Mouse (Mus musculus): Measurements from ENCODE around the gene Kcnab1. TPM values are rescaled to one million over a fixed set of nuclear protein-coding genes. Genes with fewer than 3 reads are reported as not detected.

Gene Kcnab1
- polyA plus RNA-seq, 1 experiment from 2014 or later: 1.6 TPM

DNA sequence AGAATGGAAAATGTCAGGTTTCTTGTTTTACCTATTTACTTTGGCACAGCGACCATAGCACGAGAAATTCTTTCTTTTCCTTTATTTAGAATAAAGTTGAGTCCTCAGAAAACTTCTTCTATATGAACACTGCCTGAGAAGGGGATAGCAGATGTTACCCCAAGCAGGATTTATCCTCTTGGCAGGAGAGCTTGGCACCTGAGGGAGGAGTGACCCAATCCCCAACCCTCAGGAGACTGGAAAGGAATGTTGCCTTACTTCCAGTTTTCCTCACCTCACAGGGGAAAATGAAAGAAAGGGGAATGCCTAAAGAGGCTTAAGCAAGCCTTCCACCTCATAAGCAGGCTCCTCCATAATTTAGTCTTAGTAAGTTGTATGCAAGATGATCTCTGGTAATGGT is 105.5 kb downstream of the Kcnab1 start:
- no peaks in the 10 kb centered on the region for H3K36me3 ChIP-seq (ENCODE audit: control insufficient read depth, insufficient read depth)
- WGBS: 80% methylated on average over 2 of the region's 2 CpGs
- no peak for ATAC-seq
- TF ChIP-seq CTCF (IDR thresholded peaks at IDR 0.05; ENCODE audit: low read depth): no peak
- no peak overlapping the region for H3K27ac ChIP-seq (ENCODE audit: low read depth, low read length)
- H3K4me1 ChIP-seq (replicated peaks; ENCODE audit: control insufficient read depth, insufficient read depth, low read length): no peaks in the 10 kb centered on the region
- H3K27me3 ChIP-seq (replicated peaks; ENCODE audit: control insufficient read depth, insufficient read depth, low read length): no peaks in the 10 kb centered on the region
- H3K4me2 ChIP-seq (replicated peaks; ENCODE audit: low read depth): no peak overlapping the region
- H3K9ac ChIP-seq (ENCODE audit: low read depth, low read length): no peak overlapping the region
- no peak overlapping the region for H3K4me3 ChIP-seq (ENCODE audit: low read depth, low read length)
- no peaks in the 10 kb centered on the region for H3K9me3 ChIP-seq (ENCODE audit: control insufficient read depth)

DNA sequence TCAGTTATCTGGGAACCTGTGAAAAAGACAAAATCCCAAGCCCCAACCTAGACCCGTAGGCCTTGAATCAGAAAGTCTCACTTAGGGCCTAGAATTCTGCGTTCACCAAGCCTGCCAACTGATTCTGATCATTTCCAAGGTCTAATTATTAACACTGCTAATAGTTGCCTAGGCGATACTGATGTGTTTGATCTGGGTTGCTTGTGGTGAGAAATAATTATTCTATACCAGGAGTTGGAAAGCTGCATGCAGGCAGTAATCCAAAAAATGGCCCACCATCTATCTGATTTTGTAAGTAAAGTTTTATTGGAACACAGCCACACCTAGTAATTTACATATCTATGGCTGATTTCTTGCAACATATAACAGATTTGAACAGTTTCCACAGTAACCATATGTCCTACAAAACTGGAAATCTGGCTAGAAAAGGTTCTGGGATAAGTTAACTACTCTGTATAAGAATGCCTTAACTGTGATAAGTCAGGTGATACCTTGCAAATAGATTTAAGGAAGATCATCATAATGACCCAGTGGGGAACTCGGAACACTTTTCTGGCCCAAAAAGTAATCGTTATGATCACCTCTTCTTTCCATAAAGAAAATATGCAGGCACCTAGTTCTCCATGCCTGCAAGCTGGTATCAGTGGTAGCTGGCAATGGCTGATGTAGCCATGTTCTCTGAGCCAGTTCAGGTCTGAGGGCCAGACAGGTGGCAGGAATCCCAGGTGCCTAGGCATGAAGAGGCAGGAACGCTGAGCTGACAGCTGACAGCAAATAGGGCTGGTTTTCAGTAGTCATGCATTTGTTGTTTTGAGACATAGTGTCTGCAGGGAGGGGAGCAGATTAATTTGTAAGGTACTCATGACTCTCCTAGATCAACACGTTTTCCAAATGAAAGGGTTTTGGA is 108.7 kb downstream of the Kcnab1 start:
- no peaks in the 10 kb centered on the region for H3K4me1 ChIP-seq (replicated peaks; ENCODE audit: control insufficient read depth, insufficient read depth, low read length)
- WGBS: 86% methylated on average over 7 of the region's 7 CpGs
- H3K4me3 ChIP-seq (ENCODE audit: low read depth, low read length): no peak overlapping the region
- no peak overlapping the region for H3K27ac ChIP-seq (ENCODE audit: low read depth, low read length)
- H3K4me2 ChIP-seq (replicated peaks; ENCODE audit: low read depth): no peak overlapping the region
- H3K9me3 ChIP-seq (ENCODE audit: control insufficient read depth): no peaks in the 10 kb centered on the region
- H3K27me3 ChIP-seq (replicated peaks; ENCODE audit: control insufficient read depth, insufficient read depth, low read length): no peaks in the 10 kb centered on the region
- H3K36me3 ChIP-seq (ENCODE audit: control insufficient read depth, insufficient read depth): no peaks in the 10 kb centered on the region
- no peak for TF ChIP-seq CTCF (IDR thresholded peaks at IDR 0.05; ENCODE audit: low read depth)
- ATAC-seq: no peak
- H3K9ac ChIP-seq (ENCODE audit: low read depth, low read length): no peak overlapping the region

DNA sequence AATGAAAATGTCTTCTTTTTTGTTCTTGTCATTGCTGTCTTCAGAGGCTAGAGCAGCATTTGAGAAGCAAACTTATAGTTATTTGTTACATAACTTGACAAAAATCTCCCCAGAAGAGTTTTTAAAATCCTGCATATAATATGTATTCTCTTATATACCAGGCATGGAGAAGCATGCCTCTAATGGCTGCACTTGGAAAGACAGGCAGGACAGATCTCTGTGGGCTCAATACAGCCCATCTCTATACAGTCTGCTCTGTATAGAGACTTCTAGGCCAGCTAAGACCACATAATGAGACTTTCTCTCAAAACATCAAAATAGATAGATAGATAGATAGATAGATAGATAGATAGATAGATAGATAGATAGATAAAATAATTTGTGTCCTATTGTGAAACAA is 111.1 kb downstream of the Kcnab1 start:
- no peaks in the 10 kb centered on the region for H3K36me3 ChIP-seq (ENCODE audit: control insufficient read depth, insufficient read depth)
- ATAC-seq: no peak
- H3K4me2 ChIP-seq (replicated peaks; ENCODE audit: low read depth): no peak overlapping the region
- no peak overlapping the region for H3K27ac ChIP-seq (ENCODE audit: low read depth, low read length)
- TF ChIP-seq CTCF (IDR thresholded peaks at IDR 0.05; ENCODE audit: low read depth): peak; percentile 15; the same call in 1 of the 2 replicates
- H3K27me3 ChIP-seq (replicated peaks; ENCODE audit: control insufficient read depth, insufficient read depth, low read length): no peaks in the 10 kb centered on the region
- H3K9me3 ChIP-seq (ENCODE audit: control insufficient read depth): no peaks in the 10 kb centered on the region
- H3K4me1 ChIP-seq (replicated peaks; ENCODE audit: control insufficient read depth, insufficient read depth, low read length): no peaks in the 10 kb centered on the region
- no peak overlapping the region for H3K9ac ChIP-seq (ENCODE audit: low read depth, low read length)
- no peak overlapping the region for H3K4me3 ChIP-seq (ENCODE audit: low read depth, low read length)

DNA sequence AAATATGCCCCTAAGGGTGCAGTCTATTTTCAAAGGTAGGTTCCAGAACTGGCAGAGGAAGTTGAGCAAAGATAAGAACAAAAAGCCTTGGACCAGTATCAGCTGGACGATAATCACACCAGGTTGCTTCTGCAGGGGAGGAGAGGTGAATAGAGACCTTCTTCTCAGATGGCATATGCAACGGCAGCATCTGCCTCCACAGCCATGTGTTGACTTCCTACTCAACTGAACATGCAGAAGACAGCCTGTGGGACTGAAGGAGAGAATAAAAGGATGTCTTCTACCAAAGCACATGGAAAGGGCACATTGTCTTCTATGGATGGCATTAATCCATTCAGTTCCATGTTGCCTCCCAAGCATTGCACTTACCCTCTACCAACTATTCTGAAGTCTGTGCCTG is 114.5 kb downstream of the Kcnab1 start:
- no peak for ATAC-seq
- Histone ChIP-seq H3K4me2 (replicated peaks; ENCODE audit: low read depth) (no peak overlapping the region), H3K4me1 (replicated peaks; ENCODE audit: control insufficient read depth, insufficient read depth, low read length) (no peaks in the 10 kb centered on the region), H3K9me3 (ENCODE audit: control insufficient read depth) (no peaks in the 10 kb centered on the region), H3K9ac (ENCODE audit: low read depth, low read length) (no peak overlapping the region), H3K27me3 (replicated peaks; ENCODE audit: control insufficient read depth, insufficient read depth, low read length) (no peaks in the 10 kb centered on the region), H3K4me3 (ENCODE audit: low read depth, low read length) (no peak overlapping the region), H3K36me3 (ENCODE audit: control insufficient read depth, insufficient read depth) (no peaks in the 10 kb centered on the region), H3K27ac (ENCODE audit: low read depth, low read length) (no peak overlapping the region)
- WGBS: 91% methylated on average over 2 of the region's 2 CpGs
- TF ChIP-seq CTCF (IDR thresholded peaks at IDR 0.05; ENCODE audit: low read depth): no peak

DNA sequence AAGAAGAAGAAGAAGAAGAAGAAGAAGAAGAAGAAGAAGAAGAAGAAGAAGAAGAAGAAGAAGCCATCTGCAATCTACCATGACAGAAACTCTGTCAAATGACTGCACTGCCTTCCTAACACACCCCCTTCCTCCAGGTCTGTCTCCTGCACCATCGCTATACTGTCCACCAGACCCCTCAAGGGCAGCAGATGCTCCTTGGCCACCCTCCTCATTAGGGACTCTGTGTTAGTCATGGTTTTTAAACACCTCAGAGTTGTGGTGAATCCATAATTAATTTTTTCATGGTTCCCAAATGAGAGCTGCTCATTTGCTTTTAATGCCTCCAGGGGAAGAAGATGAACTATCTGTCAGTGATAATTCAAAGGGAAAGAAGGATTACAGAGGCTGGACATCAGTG is 121.8 kb downstream of the Kcnab1 start:
- no peak overlapping the region for H3K27ac ChIP-seq (ENCODE audit: low read depth, low read length)
- H3K9me3 ChIP-seq (ENCODE audit: control insufficient read depth): no peaks in the 10 kb centered on the region
- H3K9ac ChIP-seq (ENCODE audit: low read depth, low read length): no peak overlapping the region
- no peak for ATAC-seq
- H3K4me2 ChIP-seq (replicated peaks; ENCODE audit: low read depth): no peak overlapping the region
- H3K27me3 ChIP-seq (replicated peaks; ENCODE audit: control insufficient read depth, insufficient read depth, low read length): no peaks in the 10 kb centered on the region
- TF ChIP-seq CTCF (IDR thresholded peaks at IDR 0.05; ENCODE audit: low read depth): no peak
- WGBS: 82% methylated on average over 1 of the region's 1 CpGs
- H3K4me1 ChIP-seq (replicated peaks; ENCODE audit: control insufficient read depth, insufficient read depth, low read length): no peaks in the 10 kb centered on the region
- H3K4me3 ChIP-seq (ENCODE audit: low read depth, low read length): no peak overlapping the region
- no peaks in the 10 kb centered on the region for H3K36me3 ChIP-seq (ENCODE audit: control insufficient read depth, insufficient read depth)

DNA sequence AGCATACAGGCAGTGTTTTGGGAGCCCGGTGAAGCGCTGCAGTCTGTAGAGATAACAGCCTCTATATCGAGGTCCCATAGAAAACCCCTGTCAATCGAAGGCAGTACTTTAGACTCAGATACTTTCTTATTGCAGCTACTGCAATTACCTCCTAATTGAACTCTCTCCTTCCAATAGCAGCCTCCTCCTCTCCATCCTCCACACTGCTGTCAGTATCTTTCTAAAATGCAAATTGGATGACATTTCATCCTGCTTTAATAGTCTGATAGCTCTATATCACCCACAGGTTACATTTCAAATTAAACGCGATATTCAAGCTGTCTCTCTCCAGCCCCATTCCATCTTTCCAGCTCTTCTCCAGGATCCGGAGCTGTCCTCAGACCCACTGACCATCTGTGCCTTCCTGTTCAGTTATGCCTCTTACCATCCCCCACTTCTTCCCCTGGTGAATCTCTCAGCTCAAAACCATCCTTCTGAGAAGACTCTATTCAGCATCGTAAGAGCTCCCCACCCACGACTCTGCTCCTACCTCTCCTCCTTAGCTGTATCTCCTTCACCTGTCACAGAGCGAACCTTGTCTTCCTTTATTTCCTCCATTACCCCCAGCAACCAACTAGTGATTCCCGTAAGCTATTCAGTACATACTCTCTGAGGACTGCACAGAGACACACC is 122.4 kb downstream of the Kcnab1 start:
- no peaks in the 10 kb centered on the region for H3K9me3 ChIP-seq (ENCODE audit: control insufficient read depth)
- WGBS: 63% methylated on average over 11 of the region's 11 CpGs
- H3K27me3 ChIP-seq (replicated peaks; ENCODE audit: control insufficient read depth, insufficient read depth, low read length): no peaks in the 10 kb centered on the region
- ATAC-seq: no peak
- H3K4me2 ChIP-seq (replicated peaks; ENCODE audit: low read depth): no peak overlapping the region
- H3K4me3 ChIP-seq (ENCODE audit: low read depth, low read length): no peak overlapping the region
- H3K9ac ChIP-seq (ENCODE audit: low read depth, low read length): no peak overlapping the region
- no peaks in the 10 kb centered on the region for H3K4me1 ChIP-seq (replicated peaks; ENCODE audit: control insufficient read depth, insufficient read depth, low read length)
- no peaks in the 10 kb centered on the region for H3K36me3 ChIP-seq (ENCODE audit: control insufficient read depth, insufficient read depth)
- TF ChIP-seq CTCF (IDR thresholded peaks at IDR 0.05; ENCODE audit: low read depth): no peak
- H3K27ac ChIP-seq (ENCODE audit: low read depth, low read length): no peak overlapping the region

Data from intestine, postnatal 0 days (tissue).